Mouse (Mus musculus) small intestine, adult 2 months (tissue): ENCODE data around the gene Rarb. TPM values are rescaled to one million over a fixed set of nuclear protein-coding genes. Genes with fewer than 3 reads are reported as not detected.

Experiments
- H3K27ac ChIP-seq: fragments of 200-500 bp; 2 replicates; pipeline ENCODE4 v1.5.1; 2012; ENCODE audit warnings: low read depth, low read length, control low read depth, inconsistent platforms; ENCODE audit not compliant: insufficient read depth
- H3K27me3 ChIP-seq: fragments of 200-500 bp; 2 replicates; pipeline ENCODE4 v1.6.1; 2012; ENCODE audit warnings: mild to moderate bottlenecking, moderate library complexity, low read length, inconsistent platforms; ENCODE audit not compliant: control insufficient read depth, insufficient read depth
- H3K36me3 ChIP-seq: fragments of 200-500 bp; 2 replicates; pipeline ENCODE4 v1.6.1; 2012; ENCODE audit warnings: mild to moderate bottlenecking, low read length, control low read depth, inconsistent platforms; ENCODE audit not compliant: control insufficient read depth, insufficient read depth
- H3K4me1 ChIP-seq: fragments of 200-500 bp; 2 replicates; pipeline ENCODE4 v1.6.1; 2012; ENCODE audit warnings: low read length, inconsistent platforms, mixed read lengths; ENCODE audit not compliant: control insufficient read depth, insufficient read depth, insufficient read length
- H3K4me3 ChIP-seq: fragments of 200-500 bp; 2 replicates; pipeline ENCODE4 v1.5.1; 2012; ENCODE audit warnings: low read depth, mild to moderate bottlenecking, control low read depth, inconsistent platforms, low read length, moderate library complexity
- CTCF ChIP-seq: fragments of 200-500 bp; IDR thresholded peaks from 2 replicates; pipeline ENCODE4 v1.5.1; 2012; ENCODE audit warnings: low read depth, mild to moderate bottlenecking, control low read depth, inconsistent platforms, low read length, moderate library complexity, mixed read lengths; ENCODE audit not compliant: insufficient replicate concordance, insufficient read length; ENCODE audit errors: extremely low read depth
- POLR2A ChIP-seq: fragments of 200-500 bp; IDR thresholded peaks from 2 replicates; pipeline ENCODE4 v1.6.1; 2012; ENCODE audit warnings: low read depth, mild to moderate bottlenecking, control low read depth, inconsistent platforms, low read length, moderate library complexity
- WGBS: fragments of 180-500 bp; shearing (Covaris S2); methylation state at CpG from one replicate; pipeline ENCODE4 v1.1.7; 2018; 5-methylcytosine and 5-hydroxymethylcytosine counted together
- polyA plus RNA-seq: library from polyadenylated mRNA; depleted of rRNA; stranded (reverse); fragments of >200 nt; gene quantifications from 2 replicates; pipeline ENCODE4 v1.2.3, GENCODE M21; 2012

The Rarb gene
- polyA plus RNA-seq, 1 experiment: 0.61 TPM

DNA sequence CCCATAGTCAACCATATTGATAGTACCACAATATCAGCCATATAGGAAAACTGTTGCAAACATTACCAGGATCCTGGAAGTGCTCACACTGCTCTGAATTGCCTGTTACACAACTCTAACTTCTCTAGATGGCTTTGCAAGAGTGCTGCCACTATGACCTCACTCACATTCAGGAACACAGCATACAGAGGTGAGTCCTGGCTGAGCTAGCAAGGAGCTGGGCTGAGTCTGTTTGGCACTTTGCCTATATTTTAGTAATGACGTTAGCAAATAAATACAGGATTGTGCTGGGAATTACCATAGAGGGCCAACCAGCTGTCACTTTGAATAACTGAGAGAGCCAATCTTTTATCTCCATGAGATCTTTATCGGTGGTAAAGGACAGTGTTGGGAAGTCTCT, 86.9 kb downstream of the Rarb start:
- 20% methylated on average over 2 of the region's 2 CpGs for WGBS
- no peak overlapping the region for H3K4me3 ChIP-seq
- H3K27me3 ChIP-seq: no peaks in the 10 kb centered on the region
- H3K27ac ChIP-seq: no peak overlapping the region
- no peak for TF ChIP-seq CTCF
- no peak for TF ChIP-seq POLR2A
- peaks cover 9% of the 10 kb centered on the region; the same call in 1 of the 2 replicates for H3K4me1 ChIP-seq
- no peaks in the 10 kb centered on the region for H3K36me3 ChIP-seq

DNA sequence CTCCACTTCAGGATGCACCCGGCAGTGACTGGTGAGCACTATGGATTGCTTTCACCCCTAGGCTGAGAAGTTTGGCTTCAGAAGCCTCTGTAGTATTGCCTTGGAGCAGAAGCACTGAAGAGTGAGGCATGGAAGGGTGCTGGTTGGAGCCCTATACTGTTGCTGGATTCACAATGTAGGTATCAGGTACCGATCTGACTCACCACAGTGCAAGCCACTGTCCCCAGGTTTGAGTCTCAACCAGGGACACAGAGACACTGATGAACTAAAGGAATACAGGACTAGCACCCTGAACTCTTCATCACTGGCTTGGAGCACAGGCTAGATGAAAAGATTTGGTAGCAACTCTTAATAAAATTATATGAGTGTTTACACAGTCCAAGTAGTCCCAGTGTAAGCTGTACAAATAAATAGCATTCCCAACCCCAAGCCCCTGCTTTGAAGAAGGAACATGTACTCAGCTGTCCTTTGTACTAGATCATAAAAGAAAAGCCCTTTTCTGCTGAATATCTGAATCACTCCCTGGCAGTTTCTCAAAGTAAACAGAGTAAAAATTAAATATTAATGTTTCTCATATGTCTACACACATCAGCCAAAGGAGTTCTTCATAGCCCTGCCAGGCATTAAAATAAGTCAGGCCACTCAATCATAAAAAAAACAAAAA, 90.6 kb downstream of the Rarb start:
- 21% methylated on average over 2 of the region's 2 CpGs for WGBS
- no peaks in the 10 kb centered on the region for H3K27me3 ChIP-seq
- no peak overlapping the region for H3K27ac ChIP-seq
- H3K4me3 ChIP-seq: no peak overlapping the region
- H3K36me3 ChIP-seq: no peaks in the 10 kb centered on the region
- TF ChIP-seq POLR2A (no peak), CTCF (no peak)
- no peaks in the 10 kb centered on the region for H3K4me1 ChIP-seq

DNA sequence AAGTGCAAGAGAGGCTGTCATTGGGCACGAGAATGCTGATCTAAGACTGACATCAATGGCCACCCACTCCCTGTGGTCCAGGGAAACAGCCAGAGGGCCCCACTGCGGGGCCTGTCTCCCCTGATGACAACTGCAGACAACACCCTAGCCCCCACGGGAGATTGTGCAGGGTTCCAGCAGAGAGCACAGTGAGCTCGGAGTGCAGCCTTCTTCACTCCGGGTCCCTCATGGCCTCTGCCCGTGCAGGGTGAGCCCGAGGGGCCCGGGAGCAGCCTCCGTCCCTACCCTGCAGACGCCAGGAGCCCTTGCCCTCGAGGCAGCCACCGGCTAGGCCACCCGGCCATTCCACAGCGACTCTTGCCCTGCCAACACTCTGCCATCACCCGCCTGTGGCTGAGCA, 95.0 kb downstream of the Rarb start:
- no peak for TF ChIP-seq POLR2A
- no peak for TF ChIP-seq CTCF
- no peak overlapping the region for H3K4me3 ChIP-seq
- no peak overlapping the region for H3K27ac ChIP-seq
- H3K27me3 ChIP-seq: no peaks in the 10 kb centered on the region
- H3K4me1 ChIP-seq: no peaks in the 10 kb centered on the region
- no peaks in the 10 kb centered on the region for H3K36me3 ChIP-seq
- WGBS: 95% methylated on average over 15 of the region's 15 CpGs

DNA sequence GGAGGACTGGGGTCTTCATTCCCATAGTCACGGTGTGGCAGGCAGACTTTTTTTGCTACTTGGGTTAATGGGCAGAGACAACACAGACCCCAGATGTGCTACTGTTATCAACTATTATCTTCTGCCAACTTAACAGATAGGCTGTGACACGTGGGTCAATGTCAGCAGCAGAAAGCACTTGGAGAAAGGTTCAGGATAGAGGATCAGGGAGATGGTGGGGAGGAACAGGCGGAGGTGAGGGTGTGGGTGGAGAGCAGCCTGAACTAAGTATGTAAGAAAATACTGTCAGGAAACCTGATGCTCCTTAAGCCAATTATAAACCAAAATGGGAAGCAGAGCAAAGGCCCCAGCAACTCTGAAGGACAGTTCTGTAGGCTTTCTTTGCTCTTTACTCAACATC, 101.1 kb downstream of the Rarb start:
- TF ChIP-seq CTCF (no peak), POLR2A (no peak)
- no peaks in the 10 kb centered on the region for H3K36me3 ChIP-seq
- no peak overlapping the region for H3K4me3 ChIP-seq
- no peak overlapping the region for H3K27ac ChIP-seq
- H3K4me1 ChIP-seq: no peaks in the 10 kb centered on the region
- H3K27me3 ChIP-seq: no peaks in the 10 kb centered on the region
- WGBS: 82% methylated on average over 3 of the region's 3 CpGs

DNA sequence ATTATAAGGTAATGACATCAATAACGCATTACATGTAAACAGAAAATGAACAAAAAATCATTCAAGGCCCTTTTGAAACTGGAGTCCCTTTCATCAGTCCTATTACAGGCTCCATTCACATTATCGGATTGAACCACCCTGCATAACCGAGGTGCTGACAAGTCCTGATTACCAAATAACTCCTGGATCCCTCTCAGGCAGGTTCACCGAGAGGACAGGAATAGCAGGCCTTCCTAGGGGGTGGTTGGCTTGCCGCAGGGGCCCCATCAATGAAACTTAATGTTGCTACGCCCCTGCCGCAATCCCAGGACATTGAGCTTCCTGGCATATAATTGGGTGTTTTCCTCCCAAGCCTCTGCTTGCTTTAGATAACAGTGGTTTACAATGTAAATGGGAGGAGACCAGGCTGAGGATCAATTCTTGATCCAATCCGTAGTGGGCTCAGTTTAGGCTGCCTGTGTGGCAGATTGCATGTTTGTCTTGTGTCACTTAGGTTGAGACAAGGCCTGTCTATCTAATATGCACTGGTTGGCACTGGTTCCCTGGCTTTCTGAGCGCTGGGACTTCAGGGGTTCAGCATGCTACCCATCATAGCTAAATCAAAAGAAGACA, 104.5 kb downstream of the Rarb start:
- TF ChIP-seq CTCF (no peak), POLR2A (no peak)
- no peak overlapping the region for H3K4me3 ChIP-seq
- H3K27me3 ChIP-seq: no peaks in the 10 kb centered on the region
- 25% methylated on average over 9 of the region's 9 CpGs for WGBS
- H3K36me3 ChIP-seq: no peaks in the 10 kb centered on the region
- H3K4me1 ChIP-seq: no peaks in the 10 kb centered on the region
- H3K27ac ChIP-seq: no peak overlapping the region

DNA sequence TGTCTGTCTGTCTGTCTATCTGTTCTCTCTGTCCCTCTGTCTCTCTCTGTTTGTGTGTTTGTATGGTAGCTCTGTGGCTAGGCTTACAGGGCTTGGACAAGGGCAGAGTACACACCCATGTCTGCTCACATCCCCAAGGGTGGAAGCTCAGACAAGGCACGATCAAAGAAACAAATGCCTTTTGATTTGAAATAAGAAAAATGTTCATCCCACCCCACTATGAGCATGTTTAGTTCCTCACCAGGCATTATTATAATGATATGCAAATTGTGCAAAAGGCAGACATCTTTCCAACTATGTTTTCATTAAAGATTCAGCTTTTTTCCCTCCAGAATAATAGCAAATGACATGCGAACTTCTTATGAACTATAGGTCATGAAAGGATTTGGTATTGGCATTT, 105.2 kb downstream of the Rarb start:
- Histone ChIP-seq H3K36me3 (no peaks in the 10 kb centered on the region), H3K4me3 (no peak overlapping the region), H3K27ac (no peak overlapping the region), H3K27me3 (no peaks in the 10 kb centered on the region), H3K4me1 (no peaks in the 10 kb centered on the region)
- WGBS: 71% methylated on average over 2 of the region's 2 CpGs
- no peak for TF ChIP-seq POLR2A
- no peak for TF ChIP-seq CTCF

DNA sequence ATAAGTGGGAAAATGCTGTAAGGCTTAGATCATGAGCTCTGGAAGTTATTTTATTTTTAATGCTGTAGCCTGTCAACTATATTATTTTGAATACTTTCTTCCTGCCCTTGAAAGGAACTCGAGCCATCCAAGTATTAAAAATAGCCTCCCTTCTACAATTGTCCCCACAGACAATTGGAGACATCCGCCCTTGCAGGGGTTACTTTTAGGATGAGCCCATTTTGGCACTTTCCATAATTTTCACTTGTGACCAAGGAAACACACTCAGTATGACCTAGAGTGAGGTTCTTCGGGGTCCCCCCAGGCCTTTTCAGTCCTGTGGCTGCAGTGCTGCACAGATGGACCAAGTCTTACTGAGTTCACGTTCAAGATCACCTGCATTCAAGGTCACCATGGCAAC, 119.7 kb downstream of the Rarb start:
- Histone ChIP-seq H3K36me3 (no peaks in the 10 kb centered on the region), H3K4me3 (no peak overlapping the region), H3K27me3 (no peaks in the 10 kb centered on the region), H3K4me1 (no peaks in the 10 kb centered on the region), H3K27ac (no peak overlapping the region)
- WGBS: 80% methylated on average over 4 of the region's 4 CpGs
- no peak for TF ChIP-seq CTCF
- TF ChIP-seq POLR2A: no peak
